Mouse (Mus musculus) embryonic facial prominence, embryonic 15.5 days (tissue): ENCODE data around the gene Sept1. TPM values are rescaled to one million over a fixed set of nuclear protein-coding genes. Genes with fewer than 3 reads are reported as not detected.

Source experiments
- ATAC-seq: fragments of 200-750 bp; cut with Nextera tagmentation; 2 replicates; pipeline ENCODE4 v1.8.0; 2017; ENCODE audit warnings: low read depth, moderate TSS enrichment; ENCODE audit not compliant: insufficient number of reproducible peaks, low FRiP score, low TSS enrichment
- H3K27ac ChIP-seq: fragments of 300-500 bp; sonication (generic); replicated peaks from 2 replicates; pipeline ENCODE4 v1.5.1; 2015; ENCODE audit warnings: mild to moderate bottlenecking, inconsistent platforms
- H3K27me3 ChIP-seq: fragments of 300-500 bp; sonication (generic); 2 replicates; pipeline ENCODE4 v1.6.1; 2015; ENCODE audit warnings: inconsistent platforms
- H3K36me3 ChIP-seq: fragments of 300-500 bp; sonication (generic); 2 replicates; pipeline ENCODE4 v1.6.1; 2015; ENCODE audit warnings: mild to moderate bottlenecking, inconsistent platforms
- H3K4me1 ChIP-seq: fragments of 300-500 bp; sonication (generic); 2 replicates; pipeline ENCODE4 v1.6.1; 2015; ENCODE audit warnings: inconsistent platforms
- H3K4me2 ChIP-seq: fragments of 300-500 bp; sonication (generic); replicated peaks from 2 replicates; pipeline ENCODE4 v1.6.1; 2015; ENCODE audit warnings: mild to moderate bottlenecking, inconsistent platforms
- H3K4me3 ChIP-seq: fragments of 300-500 bp; sonication (generic); replicated peaks from 2 replicates; pipeline ENCODE4 v1.5.1; 2015; ENCODE audit warnings: mild to moderate bottlenecking, inconsistent platforms
- H3K9ac ChIP-seq: fragments of 300-500 bp; sonication (generic); 2 replicates; pipeline ENCODE4 v1.6.1; 2015; ENCODE audit warnings: inconsistent platforms
- H3K9me3 ChIP-seq: fragments of 300-500 bp; sonication (generic); replicated peaks from 2 replicates; pipeline ENCODE4 v1.6.1; 2016; ENCODE audit warnings: inconsistent platforms
- WGBS: fragments of 180-500 bp; shearing (Covaris S2); methylation state at CpG from one replicate; pipeline ENCODE4 v1.1.7; 2015; 5-methylcytosine and 5-hydroxymethylcytosine counted together
- polyA plus RNA-seq: library from polyadenylated mRNA; unstranded; fragments of >200 nt; fragmentation: Nextera tagmentation; extraction: Ambion mirVana; gene quantifications from 2 replicates; pipeline ENCODE4 v1.2.1, GENCODE M21; 2015

Gene Sept1
- polyA plus RNA-seq, 1 experiment from 2014 or later: 23.9 TPM

DNA sequence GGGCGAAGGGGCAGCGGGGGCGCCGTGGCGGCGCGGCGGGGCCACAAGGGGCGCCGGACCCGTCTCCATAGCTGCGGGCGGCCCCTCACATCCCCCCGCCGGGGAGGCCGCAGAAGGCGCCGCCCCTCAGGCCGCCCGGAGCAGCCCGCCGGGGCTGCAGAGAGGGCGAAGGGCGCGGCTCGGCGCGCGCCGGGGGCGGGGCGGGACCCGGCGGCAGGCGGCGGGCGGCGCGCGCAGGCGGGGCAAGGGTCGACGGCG is 24.7 kb downstream of the Sept1 start, which contains the start of gene Tbc1d10b:
Gene Tbc1d10b (minus strand): TSS at position 174 of the 258 bp plus-strand sequence.
- ATAC-seq: no peak; the same call in 1 of the 2 replicates

GRCm38 (mm10) chr7:127207374-127208294 is 25.3 kb downstream of the Sept1 start:
- Histone ChIP-seq H3K4me2 (peak overlapping the region; percentile 88), H3K9ac (peak overlapping the region; percentile 97), H3K9me3 (no peaks in the 10 kb centered on the region), H3K27ac (peak overlapping the region; percentile 90), H3K4me1 (peaks cover 25% of the 10 kb centered on the region), H3K27me3 (no peaks in the 10 kb centered on the region), H3K4me3 (peak overlapping the region; percentile 92), H3K36me3 (peaks cover 25% of the 10 kb centered on the region)
- ATAC-seq: no peak
- under 1% methylated on average over 52 of the region's 53 CpGs for WGBS

More for the DNA sequence above, 24.7 kb downstream of the Sept1 start, which contains the start of gene Tbc1d10b:
- H3K4me3 ChIP-seq: peak within 1 kb of the TSS; percentile 92
- WGBS: under 1% methylated on average over 25 of the region's 44 CpGs
- H3K9me3 ChIP-seq: no peaks in the 10 kb centered on the region
- peak within 1 kb of the TSS; percentile 88 for H3K4me2 ChIP-seq
- H3K36me3 ChIP-seq: peaks cover 19% of the 10 kb centered on the region
- H3K27ac ChIP-seq: peak within 1 kb of the TSS; percentile 91
- H3K9ac ChIP-seq: peak within 1 kb of the TSS; percentile 97
- peaks cover 25% of the 10 kb centered on the region for H3K4me1 ChIP-seq
- no peaks in the 10 kb centered on the region for H3K27me3 ChIP-seq

- no peak for ATAC-seq
- peak overlapping the region; percentile 97; the same call in 1 of the 2 replicates for H3K9ac ChIP-seq
- no peaks in the 10 kb centered on the region for H3K9me3 ChIP-seq
- 37% methylated on average over 2 of the region's 2 CpGs for WGBS
- H3K27ac ChIP-seq: 0 out of 2 replicates have a peak overlapping the region, but pooled peaks have one; percentile 8
- H3K4me1 ChIP-seq: peaks cover 25% of the 10 kb centered on the region
- H3K4me2 ChIP-seq: peak overlapping the region; percentile 88
- H3K36me3 ChIP-seq: peaks cover 35% of the 10 kb centered on the region
- no peaks in the 10 kb centered on the region for H3K27me3 ChIP-seq
- H3K4me3 ChIP-seq: peak overlapping the region; percentile 92
Observed at GRCm38 (mm10) chr7:127206606-127207005, 26.3 kb downstream of the Sept1 start.

GRCm38 (mm10) chr7:127196484-127196883 is 36.4 kb downstream of the Sept1 start:
- Histone ChIP-seq H3K9me3 (no peaks in the 10 kb centered on the region), H3K4me1 (peaks cover 27% of the 10 kb centered on the region), H3K27ac (peak overlapping the region; percentile 92), H3K9ac (peak overlapping the region; percentile 60), H3K27me3 (no peaks in the 10 kb centered on the region), H3K4me2 (peak overlapping the region; percentile 73), H3K4me3 (peak overlapping the region; percentile 89), H3K36me3 (peaks cover 82% of the 10 kb centered on the region)
- WGBS: 50% methylated on average over 11 of the region's 11 CpGs
- no peak for ATAC-seq

- Histone ChIP-seq H3K9me3 (no peaks in the 10 kb centered on the region), H3K4me3 (peak within 1 kb of the TSS; percentile 89), H3K4me1 (peaks cover 27% of the 10 kb centered on the region), H3K27me3 (no peaks in the 10 kb centered on the region), H3K4me2 (peak within 1 kb of the TSS; percentile 73), H3K27ac (peak within 1 kb of the TSS; percentile 92), H3K36me3 (peaks cover 82% of the 10 kb centered on the region), H3K9ac (peak within 1 kb of the TSS; percentile 70)
- under 1% methylated on average over 51 of the region's 51 CpGs for WGBS
- ATAC-seq: peak; percentile 95
Observed at GRCm38 (mm10) chr7:127195544-127196295, 37.2 kb downstream of the Sept1 start, which contains the start of gene Cd2bp2. Gene Cd2bp2 (minus strand): TSS chr7:127196050.

- H3K27me3 ChIP-seq: no peaks in the 10 kb centered on the region
- H3K9me3 ChIP-seq: no peaks in the 10 kb centered on the region
- WGBS: 78% methylated on average over 7 of the region's 7 CpGs
- H3K4me3 ChIP-seq: peak overlapping the region; percentile 89
- H3K27ac ChIP-seq: peak overlapping the region; percentile 92
- no peak for ATAC-seq
- H3K9ac ChIP-seq: peak overlapping the region; percentile 70
- H3K36me3 ChIP-seq: peaks cover 75% of the 10 kb centered on the region
- H3K4me1 ChIP-seq: peaks cover 27% of the 10 kb centered on the region
- peak overlapping the region; percentile 73 for H3K4me2 ChIP-seq
Observed at GRCm38 (mm10) chr7:127194633-127195029, 38.3 kb downstream of the Sept1 start.

- Histone ChIP-seq H3K4me3 (peak overlapping the region; percentile 89; the same call in 1 of the 2 replicates), H3K4me2 (peak overlapping the region; percentile 73), H3K9ac (no peak overlapping the region), H3K27ac (no peak overlapping the region), H3K4me1 (peaks cover 27% of the 10 kb centered on the region), H3K9me3 (no peaks in the 10 kb centered on the region), H3K36me3 (peaks cover 70% of the 10 kb centered on the region), H3K27me3 (no peaks in the 10 kb centered on the region)
- WGBS: 93% methylated on average over 17 of the region's 17 CpGs
- no peak for ATAC-seq
Observed at GRCm38 (mm10) chr7:127194011-127194632, 38.8 kb downstream of the Sept1 start.

GRCm38 (mm10) chr7:127192989-127193388 is 39.9 kb downstream of the Sept1 start:
- H3K9ac ChIP-seq: no peak overlapping the region
- H3K27ac ChIP-seq: no peak overlapping the region
- WGBS: 93% methylated on average over 5 of the region's 5 CpGs
- no peak for ATAC-seq
- peaks cover 27% of the 10 kb centered on the region for H3K4me1 ChIP-seq
- H3K36me3 ChIP-seq: peaks cover 58% of the 10 kb centered on the region
- H3K27me3 ChIP-seq: no peaks in the 10 kb centered on the region
- H3K4me2 ChIP-seq: no peak overlapping the region
- no peak overlapping the region for H3K4me3 ChIP-seq
- no peaks in the 10 kb centered on the region for H3K9me3 ChIP-seq

GRCm38 (mm10) chr7:127190672-127191071 is 42.3 kb downstream of the Sept1 start:
- Histone ChIP-seq H3K36me3 (peaks cover 45% of the 10 kb centered on the region), H3K4me2 (no peak overlapping the region), H3K27me3 (no peaks in the 10 kb centered on the region), H3K4me3 (no peak overlapping the region), H3K9me3 (no peaks in the 10 kb centered on the region), H3K9ac (no peak overlapping the region), H3K27ac (no peak overlapping the region), H3K4me1 (peaks cover 15% of the 10 kb centered on the region)
- ATAC-seq: no peak
- WGBS: 78% methylated on average over 6 of the region's 6 CpGs

GRCm38 (mm10) chr7:127188305-127189276 is 44.3 kb downstream of the Sept1 start:
- no peak overlapping the region for H3K9ac ChIP-seq
- H3K4me2 ChIP-seq: no peak overlapping the region
- no peaks in the 10 kb centered on the region for H3K4me1 ChIP-seq
- no peaks in the 10 kb centered on the region for H3K27me3 ChIP-seq
- no peak overlapping the region for H3K27ac ChIP-seq
- no peak overlapping the region for H3K4me3 ChIP-seq
- ATAC-seq: no peak
- WGBS: 80% methylated on average over 17 of the region's 17 CpGs
- peaks cover 33% of the 10 kb centered on the region for H3K36me3 ChIP-seq
- H3K9me3 ChIP-seq: no peaks in the 10 kb centered on the region
